Mouse (Mus musculus) liver, adult 2 months (tissue): Measurements from ENCODE around the gene Kif26b. TPM values are rescaled to one million over a fixed set of nuclear protein-coding genes. Genes with fewer than 3 reads are reported as not detected.

Source experiments
- DNase-seq: peaks from one replicate; pipeline ENCODE4 v3.0.0-alpha.2; 2011; ENCODE audit warnings: low read depth, low spot score; ENCODE audit errors: extremely low read depth
- H3K27ac ChIP-seq: fragments of 200-500 bp; replicated peaks from 2 replicates; pipeline ENCODE4 v1.5.1; 2012; ENCODE audit warnings: low read depth, mild to moderate bottlenecking, control low read depth, inconsistent platforms, low read length; ENCODE audit not compliant: insufficient read depth
- H3K27me3 ChIP-seq: fragments of 200-500 bp; 2 replicates; pipeline ENCODE4 v1.6.1; 2012; ENCODE audit warnings: mild to moderate bottlenecking, moderate library complexity, low read length, inconsistent platforms; ENCODE audit not compliant: control insufficient read depth, insufficient read depth
- H3K36me3 ChIP-seq: fragments of 200-500 bp; 2 replicates; pipeline ENCODE4 v1.6.1; 2012; ENCODE audit warnings: low read length, inconsistent platforms; ENCODE audit not compliant: control insufficient read depth, insufficient read depth
- H3K4me1 ChIP-seq: fragments of 200-500 bp; 2 replicates; pipeline ENCODE4 v1.6.1; 2011; ENCODE audit warnings: low read length; ENCODE audit not compliant: control insufficient read depth, insufficient read depth
- H3K4me3 ChIP-seq: fragments of 200-500 bp; 2 replicates; pipeline ENCODE4 v1.5.1; 2011; ENCODE audit warnings: low read depth, mild to moderate bottlenecking, control low read depth, low read length, moderate library complexity; ENCODE audit not compliant: insufficient read depth
- H3K79me2 ChIP-seq: fragments of 200-500 bp; 2 replicates; pipeline ENCODE4 v1.6.1; 2012; ENCODE audit warnings: inconsistent platforms, mild to moderate bottlenecking, low read length, moderate library complexity; ENCODE audit not compliant: control insufficient read depth, insufficient read depth
- H3K9ac ChIP-seq: fragments of 200-500 bp; 2 replicates; pipeline ENCODE4 v1.6.1; 2012; ENCODE audit warnings: low read depth, mild to moderate bottlenecking, control low read depth, inconsistent platforms, low read length
- CTCF ChIP-seq: fragments of 200-500 bp; IDR thresholded peaks from 2 replicates; pipeline ENCODE4 v1.5.1; 2011; ENCODE audit warnings: low read depth, low read length, control low read depth
- POLR2A ChIP-seq: fragments of 200-500 bp; IDR thresholded peaks from 2 replicates; pipeline ENCODE4 v1.6.1; 2011; ENCODE audit warnings: low read length, control low read depth; ENCODE audit not compliant: insufficient read depth; ENCODE audit errors: extremely low read depth
- WGBS: fragments of 180-500 bp; shearing (Covaris S2); methylation state at CpG from one replicate; pipeline ENCODE4 v1.1.7; 2018; 5-methylcytosine and 5-hydroxymethylcytosine counted together
- polyA plus RNA-seq: library from polyadenylated mRNA; depleted of rRNA; stranded (reverse); fragments of >200 nt; gene quantifications from 2 replicates; pipeline ENCODE4 v1.2.3, GENCODE M21; 2012
- total RNA-seq: library from RNA; depleted of rRNA; stranded (reverse); fragments of >200 nt; gene quantifications from 2 replicates; pipeline ENCODE4 v1.2.3, GENCODE M21; 2014

Kif26b gene
- total and polyA plus RNA-seq, 2 experiments: 0.10 to 0.28 TPM

DNA sequence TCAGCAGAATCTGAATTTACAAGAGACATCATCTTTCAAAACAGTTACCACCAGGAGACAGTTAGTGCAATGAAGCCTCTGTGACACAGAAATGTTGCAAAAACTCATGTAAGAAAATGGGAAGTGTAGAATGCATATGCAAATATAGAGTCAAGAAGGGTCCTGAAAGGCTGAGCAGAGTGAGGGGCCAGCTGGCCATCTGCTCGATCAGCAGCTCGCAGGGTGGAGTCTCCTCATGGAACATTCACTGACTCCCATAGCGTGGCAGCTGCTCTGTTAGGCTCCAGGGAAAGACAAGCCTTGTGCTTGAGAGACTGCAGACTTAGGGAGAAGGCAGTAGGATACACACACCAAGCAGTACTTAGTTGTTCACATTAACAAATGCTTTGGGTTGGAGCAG lies 39.8 kb upstream of the Kif26b start:
- H3K4me3 ChIP-seq: no peak overlapping the region
- no peaks in the 10 kb centered on the region for H3K79me2 ChIP-seq
- no peaks in the 10 kb centered on the region for H3K36me3 ChIP-seq
- no peaks in the 10 kb centered on the region for H3K4me1 ChIP-seq
- H3K9ac ChIP-seq: no peak overlapping the region
- no peak overlapping the region for H3K27ac ChIP-seq
- no peaks in the 10 kb centered on the region for H3K27me3 ChIP-seq
- TF ChIP-seq CTCF (no peak), POLR2A (no peak)
- WGBS: 73% methylated on average over 3 of the region's 3 CpGs
- DNase-seq: no peak

GRCm38 (mm10) chr1:178491733-178492132 lies 37.2 kb upstream of the Kif26b start:
- Histone ChIP-seq H3K4me3 (no peak overlapping the region), H3K9ac (no peak overlapping the region), H3K27ac (no peak overlapping the region)

GRCm38 (mm10) chr1:178492493-178492892 lies 36.4 kb upstream of the Kif26b start:
- no peaks in the 10 kb centered on the region for H3K4me1 ChIP-seq
- no peaks in the 10 kb centered on the region for H3K79me2 ChIP-seq
- H3K27ac ChIP-seq: no peak overlapping the region
- H3K9ac ChIP-seq: no peak overlapping the region
- no peak for TF ChIP-seq POLR2A
- TF ChIP-seq CTCF: no peak
- DNase-seq: no peak
- no peak overlapping the region for H3K4me3 ChIP-seq
- no peaks in the 10 kb centered on the region for H3K36me3 ChIP-seq
- WGBS: 51% methylated on average over 2 of the region's 2 CpGs
- no peaks in the 10 kb centered on the region for H3K27me3 ChIP-seq

More at GRCm38 (mm10) chr1:178491733-178492132, 37.2 kb upstream of the Kif26b start:
- WGBS: 80% methylated on average over 5 of the region's 5 CpGs
- H3K27me3 ChIP-seq: no peaks in the 10 kb centered on the region
- no peaks in the 10 kb centered on the region for H3K36me3 ChIP-seq
- H3K4me1 ChIP-seq: no peaks in the 10 kb centered on the region
- TF ChIP-seq POLR2A (no peak), CTCF (no peak)
- no peak for DNase-seq
- H3K79me2 ChIP-seq: no peaks in the 10 kb centered on the region

GRCm38 (mm10) chr1:178496186-178496585 lies 32.7 kb upstream of the Kif26b start:
- Histone ChIP-seq H3K9ac (no peak overlapping the region), H3K79me2 (no peaks in the 10 kb centered on the region), H3K27ac (no peak overlapping the region), H3K4me3 (no peak overlapping the region), H3K36me3 (no peaks in the 10 kb centered on the region), H3K27me3 (no peaks in the 10 kb centered on the region), H3K4me1 (no peaks in the 10 kb centered on the region)
- no peak for TF ChIP-seq CTCF
- no peak for TF ChIP-seq POLR2A
- WGBS: 84% methylated on average over 2 of the region's 2 CpGs
- no peak for DNase-seq

- H3K36me3 ChIP-seq: no peaks in the 10 kb centered on the region
- whole genome bisulfite sequencing: 36% methylated on average over 1 of the region's 1 CpGs
- no peaks in the 10 kb centered on the region for H3K27me3 ChIP-seq
- peak; percentile 55; the same call in 1 of the 2 replicates for TF ChIP-seq CTCF
- no peak for TF ChIP-seq POLR2A
- H3K27ac ChIP-seq: no peak overlapping the region
- H3K9ac ChIP-seq: no peak overlapping the region
- H3K4me1 ChIP-seq: no peaks in the 10 kb centered on the region
- H3K79me2 ChIP-seq: no peaks in the 10 kb centered on the region
- H3K4me3 ChIP-seq: no peak overlapping the region
- peak; percentile 9 for DNase-seq
These were observed 32.1 kb upstream of the Kif26b start for GRCm38 (mm10) chr1:178496841-178497240.

GRCm38 (mm10) chr1:178506938-178507337 lies 22.0 kb upstream of the Kif26b start:
- WGBS: 86% methylated on average over 8 of the region's 8 CpGs
- no peaks in the 10 kb centered on the region for H3K36me3 ChIP-seq
- no peaks in the 10 kb centered on the region for H3K79me2 ChIP-seq
- no peaks in the 10 kb centered on the region for H3K4me1 ChIP-seq
- H3K27me3 ChIP-seq: no peaks in the 10 kb centered on the region
- no peak overlapping the region for H3K9ac ChIP-seq
- TF ChIP-seq POLR2A: no peak
- no peak for TF ChIP-seq CTCF
- DNase-seq: no peak
- no peak overlapping the region for H3K27ac ChIP-seq
- H3K4me3 ChIP-seq: no peak overlapping the region
